Mouse (Mus musculus) heart, adult 2 months (tissue): ENCODE results near the gene Lsm4. TPM values are rescaled to one million over a fixed set of nuclear protein-coding genes. Genes with fewer than 3 reads are reported as not detected.

ENCODE experiments used
- DNase-seq, 2 experiments: peaks; one replicate each; pipeline ENCODE4 v3.0.0; 2021
- H3K27ac ChIP-seq: fragments of 200-600 bp; 2 replicates; pipeline ENCODE4 v1.8.1; 2022
- H3K27me3 ChIP-seq: fragments of 200-500 bp; 2 replicates; pipeline ENCODE4 v1.6.1; 2012; ENCODE audit warnings: mild to moderate bottlenecking, low read length, inconsistent platforms, mixed read lengths; ENCODE audit not compliant: control insufficient read depth, insufficient read depth
- H3K36me3 ChIP-seq: fragments of 200-500 bp; 2 replicates; pipeline ENCODE4 v1.6.1; 2012; ENCODE audit warnings: low read length, inconsistent platforms; ENCODE audit not compliant: control insufficient read depth, insufficient read depth
- H3K4me1 ChIP-seq: fragments of 200-500 bp; 2 replicates; pipeline ENCODE4 v1.6.1; 2011; ENCODE audit warnings: low read length; ENCODE audit not compliant: control insufficient read depth, insufficient read depth
- H3K4me3 ChIP-seq: fragments of 200-600 bp; 2 replicates; pipeline ENCODE4 v1.8.1; 2022
- H3K79me2 ChIP-seq: fragments of 200-500 bp; replicated peaks from 2 replicates; pipeline ENCODE4 v1.6.1; 2012; ENCODE audit warnings: mild to moderate bottlenecking, inconsistent platforms, low read length, moderate library complexity, mixed read lengths; ENCODE audit not compliant: control insufficient read depth, insufficient read depth
- H3K9ac ChIP-seq: fragments of 200-500 bp; 2 replicates; pipeline ENCODE4 v1.6.1; 2012; ENCODE audit warnings: low read depth, mild to moderate bottlenecking, control low read depth, inconsistent platforms, low read length, mixed read lengths
- CTCF ChIP-seq: fragments of 200-600 bp; IDR thresholded peaks from 2 replicates; pipeline ENCODE4 v1.8.1; 2022; ENCODE audit warnings: antibody characterized with exemption, mild to moderate bottlenecking, moderate library complexity
- EP300 ChIP-seq: fragments of 200-500 bp; IDR thresholded peaks from 2 replicates; pipeline ENCODE4 v1.6.1; 2011; ENCODE audit warnings: low read depth, low read length, control low read depth; ENCODE audit not compliant: insufficient read depth
- POLR2A ChIP-seq: fragments of 200-500 bp; IDR thresholded peaks from 2 replicates; pipeline ENCODE4 v1.6.1; 2011; ENCODE audit warnings: mild to moderate bottlenecking, low read depth, low read length, control low read depth; ENCODE audit not compliant: insufficient read depth
- WGBS: fragments of 180-500 bp; shearing (Covaris S2); methylation state at CpG from one replicate; pipeline ENCODE4 v1.1.7; 2018; 5-methylcytosine and 5-hydroxymethylcytosine counted together
- intact Hi-C: fragments of 180-260 bp; cut with DNase I; formaldehyde crosslinking; loops from one replicate; pipeline ENCODE4 v1.15.1; 2025
- polyA plus RNA-seq: library from polyadenylated mRNA; depleted of rRNA; stranded (reverse); fragments of >200 nt; gene quantifications from 2 replicates; pipeline ENCODE4 v1.2.3, GENCODE M21; 2012
- total RNA-seq, 2 experiments: library from RNA; stranded (reverse); gene quantifications; 2 replicates each; pipeline ENCODE4 v1.2.3; 2021

Gene Lsm4
- total and polyA plus RNA-seq, 3 experiments, result 56.9 to 68.3 (median 64.2) TPM

DNA sequence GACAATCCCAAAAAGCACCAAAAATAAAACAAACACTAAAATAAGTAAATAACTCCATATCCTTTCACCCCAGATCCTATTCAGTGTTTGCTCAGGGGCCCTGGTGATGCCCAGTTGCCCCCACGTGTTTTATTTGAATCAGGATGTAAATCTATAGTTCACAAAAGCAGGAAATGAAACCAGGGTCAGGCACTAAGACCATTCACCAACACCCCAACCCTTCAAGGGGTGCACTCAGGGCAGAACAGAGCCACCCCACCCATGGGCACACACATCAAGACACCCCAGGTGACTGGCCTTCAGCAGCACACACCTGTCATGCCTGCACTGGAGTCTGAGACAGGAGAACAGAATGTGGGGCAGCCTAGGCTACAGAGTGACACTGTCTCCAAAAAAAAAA, 18.9 kb upstream of the Lsm4 start:
- Histone ChIP-seq H3K4me3 (no peak overlapping the region), H3K4me1 (peaks cover 12% of the 10 kb centered on the region), H3K9ac (no peak overlapping the region), H3K79me2 (no peaks in the 10 kb centered on the region), H3K27ac (no peak overlapping the region), H3K27me3 (no peaks in the 10 kb centered on the region), H3K36me3 (peaks cover 5% of the 10 kb centered on the region)
- peak in 1 of 2 experiments; percentile 8 for DNase-seq
- 52% methylated on average over 1 of the region's 1 CpGs for WGBS
- no peak for TF ChIP-seq CTCF
- no peak for TF ChIP-seq POLR2A
- TF ChIP-seq EP300, result no peak
- intact Hi-C loops, result no loop called here

DNA sequence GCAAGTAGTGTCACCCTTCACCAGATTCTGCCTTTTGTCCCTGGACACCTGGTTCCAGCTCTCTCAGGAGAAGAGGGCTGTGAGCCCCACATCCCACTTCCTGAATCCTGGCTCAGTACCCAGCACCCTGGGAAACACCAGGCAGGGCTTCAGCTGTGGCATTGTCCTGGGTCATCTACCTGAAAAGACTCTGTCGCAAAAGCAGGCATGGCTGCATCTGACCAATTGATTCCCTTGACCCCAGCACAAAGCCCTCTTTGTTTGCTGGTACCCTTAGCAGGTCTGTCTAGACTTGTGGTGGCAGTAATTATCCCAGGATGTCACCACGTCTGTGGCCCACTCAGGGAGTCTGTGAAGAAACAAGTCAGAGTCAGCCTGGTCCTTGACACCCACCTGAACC, 17.6 kb upstream of the Lsm4 start:
- 74% methylated on average over 2 of the region's 2 CpGs for WGBS
- peak in 1 of 2 experiments; percentile 1 for DNase-seq

DNA sequence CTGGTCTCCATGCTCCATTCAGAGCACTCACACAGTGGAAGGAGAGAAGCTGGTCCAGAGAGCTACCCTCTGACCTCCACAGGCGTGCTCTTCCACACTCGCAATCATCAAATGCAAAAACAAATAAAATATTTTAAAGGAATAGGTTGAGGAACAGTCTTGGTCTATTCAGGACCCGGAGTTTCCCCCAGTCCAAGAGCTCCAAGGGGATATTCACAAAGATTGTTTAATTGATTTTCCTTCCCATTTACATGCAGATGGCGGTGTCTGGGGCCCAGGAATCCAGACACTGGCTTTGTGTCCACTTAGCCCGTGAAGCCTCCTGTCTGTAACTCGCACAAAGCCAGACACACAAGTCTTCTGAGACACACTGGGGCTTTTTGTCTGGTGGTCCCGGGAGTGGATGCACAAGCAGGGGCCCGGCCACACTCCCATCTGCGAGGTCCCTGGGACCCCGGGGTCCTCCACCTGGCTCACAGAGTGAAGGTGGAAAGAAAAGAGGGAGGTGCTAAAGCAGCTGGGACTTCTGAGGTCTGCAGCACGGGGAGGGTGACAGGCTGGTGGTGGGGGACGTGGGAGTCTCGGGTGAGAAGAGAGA, 16.8 kb upstream of the Lsm4 start:
- H3K36me3 ChIP-seq, result no peaks in the 10 kb centered on the region
- H3K27me3 ChIP-seq, result no peaks in the 10 kb centered on the region

More for the DNA sequence above, 17.6 kb upstream of the Lsm4 start:
- TF ChIP-seq CTCF (no peak), EP300 (no peak), POLR2A (no peak)
- no peak overlapping the region for H3K9ac ChIP-seq
- no peaks in the 10 kb centered on the region for H3K79me2 ChIP-seq
- intact Hi-C loops, result no loop called here
- H3K4me3 ChIP-seq, result no peak overlapping the region
- H3K27me3 ChIP-seq, result no peaks in the 10 kb centered on the region
- peaks cover 6% of the 10 kb centered on the region for H3K4me1 ChIP-seq
- H3K36me3 ChIP-seq, result no peaks in the 10 kb centered on the region
- no peak overlapping the region for H3K27ac ChIP-seq

DNA sequence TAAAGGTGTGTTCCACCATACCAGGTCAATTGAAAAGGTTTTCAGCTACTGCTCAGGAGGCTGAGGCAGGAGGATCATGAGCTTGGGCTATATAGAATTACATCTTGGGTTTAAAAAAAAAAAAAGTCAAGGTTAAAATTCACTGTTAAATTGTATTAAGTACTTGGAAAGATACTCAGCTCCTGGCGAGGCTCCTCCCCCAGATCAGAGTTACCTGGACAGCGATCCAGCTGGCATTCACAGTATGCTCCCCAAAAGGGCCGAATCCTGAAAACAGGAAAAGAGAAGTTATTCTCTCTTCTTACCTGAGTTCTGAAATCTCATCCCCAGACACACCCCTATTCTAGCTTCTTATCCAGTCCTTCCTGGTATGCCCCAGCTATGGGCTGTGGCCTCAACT, 15.8 kb upstream of the Lsm4 start:
- Histone ChIP-seq H3K4me1 (peaks cover 6% of the 10 kb centered on the region), H3K27me3 (no peaks in the 10 kb centered on the region), H3K4me3 (no peak overlapping the region), H3K36me3 (no peaks in the 10 kb centered on the region), H3K27ac (no peak overlapping the region), H3K9ac (no peak overlapping the region), H3K79me2 (no peaks in the 10 kb centered on the region)
- intact Hi-C loops, result no loop called here
- DNase-seq, result no peak
- TF ChIP-seq POLR2A (no peak), CTCF (no peak), EP300 (no peak)
- WGBS, result 96% methylated on average over 3 of the region's 3 CpGs

More for the DNA sequence above, 16.8 kb upstream of the Lsm4 start:
- no peak for DNase-seq
- no peak overlapping the region for H3K9ac ChIP-seq
- 84% methylated on average over 13 of the region's 13 CpGs for WGBS
- H3K79me2 ChIP-seq, result no peaks in the 10 kb centered on the region
- intact Hi-C loops, result no loop called here
- TF ChIP-seq EP300, result no peak
- TF ChIP-seq CTCF, result no peak
- TF ChIP-seq POLR2A, result no peak
- H3K4me3 ChIP-seq, result no peak overlapping the region
- no peak overlapping the region for H3K27ac ChIP-seq
- H3K4me1 ChIP-seq, result peaks cover 6% of the 10 kb centered on the region

DNA sequence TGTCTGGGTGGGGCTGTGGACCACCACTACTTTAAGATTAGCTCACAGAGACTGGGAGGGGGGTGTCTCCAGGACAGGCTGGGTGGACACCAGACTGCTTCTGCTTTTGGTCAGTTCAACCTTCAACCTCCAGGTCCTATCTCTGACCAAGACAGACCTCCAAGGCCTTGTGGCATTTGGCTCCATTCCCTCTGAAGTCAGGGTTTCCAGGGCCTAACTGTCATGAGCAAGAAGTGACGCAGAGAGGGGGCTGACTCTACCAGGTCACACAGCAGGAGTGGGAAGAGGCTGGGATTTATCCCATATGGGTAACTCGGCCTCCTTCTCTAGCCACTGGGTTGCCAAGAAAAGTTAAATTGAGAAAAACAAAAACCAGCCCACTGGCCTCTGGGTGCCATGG, 15.3 kb upstream of the Lsm4 start:
- DNase-seq, result peak in 1 of 2 experiments; percentile 16
- H3K9ac ChIP-seq, result no peak overlapping the region
- H3K27ac ChIP-seq, result no peak overlapping the region
- peaks cover 6% of the 10 kb centered on the region for H3K4me1 ChIP-seq
- H3K36me3 ChIP-seq, result no peaks in the 10 kb centered on the region
- no peaks in the 10 kb centered on the region for H3K27me3 ChIP-seq
- 85% methylated on average over 2 of the region's 2 CpGs for WGBS
- no peaks in the 10 kb centered on the region for H3K79me2 ChIP-seq
- intact Hi-C loops, result no loop called here
- no peak overlapping the region for H3K4me3 ChIP-seq
- TF ChIP-seq CTCF (no peak), EP300 (no peak), POLR2A (no peak)

DNA sequence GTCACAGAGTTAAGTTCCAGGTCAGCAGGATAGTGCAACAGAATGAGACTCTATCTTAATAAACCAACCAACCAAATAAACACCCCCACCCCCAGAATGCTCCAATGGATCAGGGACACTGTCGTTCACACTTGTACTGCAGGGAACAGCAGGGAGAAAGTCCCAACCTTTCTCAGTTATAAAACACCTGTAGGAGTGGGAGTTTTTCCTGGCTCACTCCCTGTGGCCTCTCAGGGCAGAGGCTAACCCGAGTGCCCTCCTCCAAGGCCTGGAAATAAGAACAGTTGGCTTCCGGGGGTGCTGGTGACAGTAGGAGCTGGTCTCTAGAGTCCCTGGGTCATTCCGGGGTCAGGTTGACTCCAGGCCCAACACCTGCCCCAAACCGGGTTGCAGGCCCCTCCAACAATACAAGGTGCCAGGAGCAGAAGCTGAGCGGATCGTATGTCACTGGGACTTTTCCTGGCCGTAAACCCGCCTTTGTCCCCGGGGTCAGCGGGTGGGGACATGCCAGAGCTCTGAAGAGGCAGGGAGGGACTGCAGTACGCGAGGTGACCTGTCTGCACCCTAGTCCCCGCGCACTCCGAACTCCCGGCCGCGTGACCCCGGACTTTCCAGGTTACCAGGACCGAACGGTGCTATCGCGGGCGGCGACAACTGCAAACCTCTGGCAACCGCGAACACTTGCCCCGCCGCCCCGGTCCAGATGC, 14.0 kb upstream of the Lsm4 start:
- no peak for DNase-seq

More for the DNA sequence above, 14.0 kb upstream of the Lsm4 start:
- H3K27me3 ChIP-seq, result no peaks in the 10 kb centered on the region
- TF ChIP-seq EP300 (no peak; the same call in 1 of the 2 replicates), CTCF (no peak), POLR2A (no peak; the same call in 1 of the 2 replicates)
- peak overlapping the region; percentile 81 for H3K4me3 ChIP-seq
- H3K36me3 ChIP-seq, result no peaks in the 10 kb centered on the region
- peak overlapping the region; percentile 81 for H3K27ac ChIP-seq
- WGBS, result 2% methylated on average over 31 of the region's 31 CpGs
- intact Hi-C loops, result no loop called here
- no peaks in the 10 kb centered on the region for H3K79me2 ChIP-seq
- peak overlapping the region; percentile 88 for H3K9ac ChIP-seq
- H3K4me1 ChIP-seq, result peaks cover 6% of the 10 kb centered on the region
